In the genomic region with DNA sequence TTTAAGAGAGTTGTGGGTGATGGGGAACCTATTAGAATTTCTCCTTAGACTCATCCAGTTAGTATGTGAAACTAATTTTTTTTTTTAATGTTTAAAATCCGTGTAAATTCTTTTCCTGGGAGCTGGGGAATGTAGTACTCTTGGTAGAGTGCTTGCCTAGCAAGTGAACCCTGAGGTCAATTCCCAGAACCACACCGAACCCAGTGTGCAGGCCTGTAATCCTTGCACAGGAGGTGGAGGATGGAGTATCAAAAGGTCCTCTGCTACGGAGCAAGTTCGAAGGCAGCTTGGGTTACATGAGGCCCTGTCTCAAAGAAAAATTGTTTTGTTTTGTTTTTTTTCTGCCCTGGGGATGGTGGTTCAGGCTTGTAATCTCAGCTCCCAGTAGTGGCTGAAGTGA, we compare ENCODE assay signal across 9 mouse cellular contexts. TPM values are rescaled to one million over a fixed set of nuclear protein-coding genes. Genes with fewer than 3 reads are reported as not detected.
DNase-seq lines count a peak whose midpoint lies in the region; ATAC-seq and TF ChIP-seq lines count a peak whose summit lies in the region.
"Had no signal": no experiment of that assay in that cellular context is flagged by ENCODE, and none has a peak within 500 bp of the region (broad histone marks: within the 10 kb centered on the region; RNA-seq: fewer than 3 reads in every experiment).

No protein-coding gene starts in this region.

- no peak for TF ChIP-seq CTCF in layer of hippocampus, adult 2 months (conservative IDR thresholded peaks at IDR 0.05)

- 5% methylated on average over 4 of the region's 4 CpGs for WGBS in heart, embryonic 16.5 days
- 1% methylated on average over 4 of the region's 4 CpGs for WGBS in limb, embryonic 13.5 days

- peak overlapping the region; percentile 95 for H3K27ac ChIP-seq in layer of hippocampus, adult 2 months
- H3K27ac ChIP-seq in heart, embryonic 16.5 days (ENCODE audit: low read length): peak overlapping the region; percentile 97
- peak overlapping the region; percentile 94; the same call in 1 of the 2 replicates for H3K27ac ChIP-seq in limb, embryonic 13.5 days

- no peak for DNase-seq in layer of hippocampus, adult 2 months (ENCODE audit: low spot score in 2 of 2)
- DNase-seq in layer of hippocampus, postnatal 10 days (ENCODE audit: low spot score in 2 of 2): no peak
- peak; percentile 36 for DNase-seq in adipocyte (ENCODE audit: low spot score)
- DNase-seq in retina, postnatal 1 day: peak; percentile 12
- no peak for DNase-seq in adrenal gland, adult 8-10 months
- DNase-seq in left cerebral cortex, adult 18-20 months (ENCODE audit: low spot score in 2 of 2): no peak

- H3K9me3 ChIP-seq in heart, embryonic 16.5 days (replicated peaks; ENCODE audit: control insufficient read depth, low read length): no peaks in the 10 kb centered on the region
- H3K9me3 ChIP-seq in limb, embryonic 13.5 days: no peaks in the 10 kb centered on the region

- H3K4me3 ChIP-seq in layer of hippocampus, adult 2 months: peak overlapping the region; percentile 86
- peak overlapping the region; percentile 89 for H3K4me3 ChIP-seq in heart, embryonic 16.5 days (ENCODE audit: low read length)
- H3K4me3 ChIP-seq in limb, embryonic 13.5 days: peak overlapping the region; percentile 89

- peaks cover 4% of the 10 kb centered on the region; the same call in 1 of the 2 replicates for H3K36me3 ChIP-seq in heart, embryonic 16.5 days (ENCODE audit: control insufficient read depth, insufficient read depth)
- no peaks in the 10 kb centered on the region for H3K36me3 ChIP-seq in limb, embryonic 13.5 days

- peak overlapping the region; percentile 75 for H3K4me2 ChIP-seq in heart, embryonic 16.5 days (ENCODE audit: low read depth, low read length)
- peak overlapping the region; percentile 96 for H3K4me2 ChIP-seq in limb, embryonic 13.5 days (replicated peaks)

- no peak for ATAC-seq in heart, embryonic 16.5 days (replicated peaks; ENCODE audit: extremely low read depth, insufficient read depth, low FRiP score)
- no peak for ATAC-seq in limb, embryonic 13.5 days (ENCODE audit: low FRiP score, low read depth)

- H3K4me1 ChIP-seq in heart, embryonic 16.5 days (ENCODE audit: control insufficient read depth, insufficient read depth, low read length): peaks cover 23% of the 10 kb centered on the region
- peaks cover 32% of the 10 kb centered on the region for H3K4me1 ChIP-seq in limb, embryonic 13.5 days

- no peaks in the 10 kb centered on the region for H3K27me3 ChIP-seq in heart, embryonic 16.5 days (ENCODE audit: control insufficient read depth, insufficient read depth, low read length)
- H3K27me3 ChIP-seq in limb, embryonic 13.5 days: no peaks in the 10 kb centered on the region

- peak overlapping the region; percentile 97 for H3K9ac ChIP-seq in heart, embryonic 16.5 days (ENCODE audit: low read length)
- peak overlapping the region; percentile 97 for H3K9ac ChIP-seq in limb, embryonic 13.5 days

RNA-seq across cellular contexts. Expression of gene Smc6, which starts 1.3 kb away (rescaled TPM):
- 10 to 100 TPM; 31.7 to 38.6 TPM for total RNA-seq in layer of hippocampus, adult 2 months (2021)
- 10 to 100 TPM; 31.6 to 39.6 TPM for total RNA-seq in layer of hippocampus, postnatal 10 days (2021)
- polyA plus RNA-seq in heart, embryonic 16.5 days (2015; fragmentation: Nextera tagmentation; extraction: Ambion mirVana): 110 and 111 TPM in 2 replicates
- 175 and 181 TPM in 2 replicates for polyA plus RNA-seq in limb, embryonic 13.5 days (2015; fragmentation: Nextera tagmentation; extraction: Ambion mirVana)
- 10 to 100 TPM; 27.0 to 41.0 (median 34.4) TPM for total RNA-seq in adrenal gland, adult 8-10 months (2022)
- total RNA-seq in left cerebral cortex, adult 18-20 months (2021): 10 to 100 TPM; 30.4 to 33.4 TPM

RNA-seq across cellular contexts. Expression of gene Gen1, which starts 1.4 kb away (rescaled TPM):
- 1 to 10 TPM; 1.3 to 3.3 TPM for total RNA-seq in layer of hippocampus, adult 2 months (2021)
- total RNA-seq in layer of hippocampus, postnatal 10 days (2021): 1 to 10 TPM; 3.1 to 3.7 TPM
- polyA plus RNA-seq in heart, embryonic 16.5 days (2015; fragmentation: Nextera tagmentation; extraction: Ambion mirVana): 5.5 and 7.9 TPM in 2 replicates
- polyA plus RNA-seq in limb, embryonic 13.5 days (2015; fragmentation: Nextera tagmentation; extraction: Ambion mirVana): 9.6 and 9.9 TPM in 2 replicates
- 1 to 10 TPM; 1.8 to 2.3 (median 2.0) TPM for total RNA-seq in adrenal gland, adult 8-10 months (2022)
- total RNA-seq in left cerebral cortex, adult 18-20 months (2021): 1 to 10 TPM; 1.5 to 2.5 TPM

RNA-seq across cellular contexts. Expression of gene Msgn1, which starts 58.3 kb away (rescaled TPM):
- not detected for total RNA-seq in layer of hippocampus, adult 2 months (2021)
- not detected for total RNA-seq in layer of hippocampus, postnatal 10 days (2021)
- polyA plus RNA-seq in heart, embryonic 16.5 days (2015; fragmentation: Nextera tagmentation; extraction: Ambion mirVana): 0.41 TPM in 1 of 2 replicates, not detected in the other
- not detected in 2 replicates for polyA plus RNA-seq in limb, embryonic 13.5 days (2015; fragmentation: Nextera tagmentation; extraction: Ambion mirVana)
- not detected for total RNA-seq in adrenal gland, adult 8-10 months (2022)
- total RNA-seq in left cerebral cortex, adult 18-20 months (2021): not detected
- total RNA-seq: heart, adult 18-20 months had no signal

Comparison
In these comparisons a context has a peak if more than half of its experiments do, and no peak if none do; other contexts are left out.
1. DNase-seq: peak in adipocyte (single experiment) and retina, postnatal 1 day (single experiment); none in layer of hippocampus, adult 2 months (0 of 2), layer of hippocampus, postnatal 10 days (0 of 2), adrenal gland, adult 8-10 months (single experiment) and left cerebral cortex, adult 18-20 months (0 of 2).
2. Peak in every context shown above with its lines, with median percentiles within 50 percentile points of each other: H3K27ac ChIP-seq and H3K4me3 ChIP-seq.